Mouse (Mus musculus) liver, embryonic 13.5 days (tissue): ENCODE data around the gene Bcas3. TPM values are rescaled to one million over a fixed set of nuclear protein-coding genes. Genes with fewer than 3 reads are reported as not detected.

Experiments
- ATAC-seq: fragments of 200-750 bp; cut with Nextera tagmentation; 2 replicates; pipeline ENCODE4 v1.8.0; 2017; ENCODE audit warnings: low read depth, mild to moderate bottlenecking, moderate number of reproducible peaks, moderate library complexity
- DNase-seq: peaks from one replicate; pipeline ENCODE4 v3.0.0; 2022
- H3K27ac ChIP-seq: fragments of 300-500 bp; sonication (generic); 2 replicates; pipeline ENCODE4 v1.5.1; 2015; ENCODE audit warnings: moderate library complexity, mild to moderate bottlenecking, inconsistent platforms
- H3K27me3 ChIP-seq: fragments of 300-500 bp; sonication (generic); 2 replicates; pipeline ENCODE4 v1.6.1; 2015; ENCODE audit warnings: mild to moderate bottlenecking, inconsistent platforms
- H3K36me3 ChIP-seq: fragments of 300-500 bp; sonication (generic); 2 replicates; pipeline ENCODE4 v1.6.1; 2015; ENCODE audit warnings: mild to moderate bottlenecking, inconsistent platforms
- H3K4me1 ChIP-seq: fragments of 300-500 bp; sonication (generic); replicated peaks from 2 replicates; pipeline ENCODE4 v1.6.1; 2015; ENCODE audit warnings: inconsistent platforms
- H3K4me2 ChIP-seq: fragments of 300-500 bp; sonication (generic); 2 replicates; pipeline ENCODE4 v1.6.1; 2015; ENCODE audit warnings: inconsistent platforms, mild to moderate bottlenecking, moderate library complexity
- H3K4me3 ChIP-seq: fragments of 300-500 bp; sonication (generic); replicated peaks from 2 replicates; pipeline ENCODE4 v1.5.1; 2015; ENCODE audit warnings: mild to moderate bottlenecking, inconsistent platforms
- H3K9ac ChIP-seq: fragments of 300-500 bp; sonication (generic); 2 replicates; pipeline ENCODE4 v1.6.1; 2015; ENCODE audit warnings: mild to moderate bottlenecking, inconsistent platforms
- H3K9me3 ChIP-seq: fragments of 300-500 bp; sonication (generic); replicated peaks from 2 replicates; pipeline ENCODE4 v1.6.1; 2016; ENCODE audit warnings: inconsistent platforms
- WGBS: fragments of 180-500 bp; shearing (Covaris S2); methylation state at CpG from one replicate; pipeline ENCODE4 v1.1.7; 2015; ENCODE audit not compliant: insufficient replicate concordance; 5-methylcytosine and 5-hydroxymethylcytosine counted together
- polyA plus RNA-seq: library from polyadenylated mRNA; unstranded; fragments of >200 nt; fragmentation: Nextera tagmentation; extraction: Ambion mirVana; gene quantifications from 2 replicates; pipeline ENCODE4 v1.2.1, GENCODE M21; 2015

Bcas3 gene
- polyA plus RNA-seq, 1 experiment from 2014 or later = 13.6 TPM

DNA sequence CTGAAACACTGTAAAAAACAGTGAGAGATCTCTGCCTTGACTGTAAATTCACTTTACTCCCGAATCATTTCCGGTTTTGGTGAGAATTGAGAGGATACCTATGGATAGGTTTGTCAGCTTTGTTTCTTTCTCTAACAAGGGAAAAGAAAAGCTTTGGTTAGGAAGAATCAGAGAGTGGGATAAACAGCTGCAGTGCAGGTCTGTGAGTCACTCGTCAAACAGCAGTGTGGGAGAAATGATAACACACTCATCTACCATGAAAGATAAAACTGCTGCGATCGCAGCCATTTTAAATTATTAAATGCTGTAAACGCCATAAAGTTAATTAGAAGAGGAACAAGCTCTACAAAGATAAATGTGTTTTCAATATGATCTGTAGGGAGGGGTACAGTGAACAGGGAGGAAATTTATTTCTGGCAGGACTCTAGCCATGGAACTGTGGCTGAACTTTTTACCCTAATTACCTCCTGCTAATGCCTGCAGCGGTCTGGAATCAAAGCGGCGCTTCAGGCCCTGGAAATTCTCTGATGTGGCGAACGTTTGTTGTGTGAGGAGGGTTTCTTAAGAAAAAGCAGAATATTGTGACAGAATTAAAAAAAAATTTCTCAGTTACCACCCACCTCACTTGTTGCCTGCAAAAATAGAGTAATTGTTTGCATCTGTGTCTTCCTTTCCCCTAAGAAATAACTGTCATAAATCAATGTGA, 77.9 kb downstream of the Bcas3 start:
- H3K36me3 ChIP-seq = no peaks in the 10 kb centered on the region

DNA sequence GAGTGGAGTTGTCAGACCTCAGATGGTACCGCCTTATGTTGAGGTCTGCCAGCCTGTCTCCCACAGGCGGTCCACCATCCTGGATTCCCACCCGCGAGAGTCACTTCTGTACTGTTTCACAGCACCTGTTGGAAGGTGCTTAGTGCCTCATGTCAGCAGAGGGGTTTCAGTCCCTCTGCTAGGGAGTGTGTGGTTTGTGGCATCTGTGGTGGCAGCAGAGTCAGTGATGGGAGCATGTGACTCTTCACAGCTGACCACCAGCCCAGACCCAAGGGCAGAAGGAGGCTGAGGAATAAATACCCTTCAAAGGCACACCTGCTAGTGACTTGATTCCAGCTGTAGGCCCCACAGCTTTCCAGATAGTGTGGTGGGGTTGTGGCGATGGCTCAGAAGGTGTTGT, 94.4 kb downstream of the Bcas3 start:
- Histone ChIP-seq H3K4me1 (no peaks in the 10 kb centered on the region), H3K9me3 (no peaks in the 10 kb centered on the region), H3K9ac (no peak overlapping the region), H3K4me2 (no peak overlapping the region), H3K27ac (no peak overlapping the region), H3K36me3 (no peaks in the 10 kb centered on the region), H3K4me3 (no peak overlapping the region), H3K27me3 (no peaks in the 10 kb centered on the region)
- ATAC-seq (no peak), DNase-seq (no peak)
- 81% methylated on average over 5 of the region's 5 CpGs for WGBS

More for the DNA sequence above, 77.9 kb downstream of the Bcas3 start:
- ATAC-seq = no peak
- H3K27me3 ChIP-seq = no peaks in the 10 kb centered on the region
- DNase-seq = no peak
- no peaks in the 10 kb centered on the region for H3K4me1 ChIP-seq
- no peaks in the 10 kb centered on the region for H3K9me3 ChIP-seq
- 63% methylated on average over 11 of the region's 11 CpGs for WGBS
- no peak overlapping the region for H3K27ac ChIP-seq
- no peak overlapping the region for H3K4me3 ChIP-seq
- no peak overlapping the region for H3K4me2 ChIP-seq
- H3K9ac ChIP-seq = no peak overlapping the region

DNA sequence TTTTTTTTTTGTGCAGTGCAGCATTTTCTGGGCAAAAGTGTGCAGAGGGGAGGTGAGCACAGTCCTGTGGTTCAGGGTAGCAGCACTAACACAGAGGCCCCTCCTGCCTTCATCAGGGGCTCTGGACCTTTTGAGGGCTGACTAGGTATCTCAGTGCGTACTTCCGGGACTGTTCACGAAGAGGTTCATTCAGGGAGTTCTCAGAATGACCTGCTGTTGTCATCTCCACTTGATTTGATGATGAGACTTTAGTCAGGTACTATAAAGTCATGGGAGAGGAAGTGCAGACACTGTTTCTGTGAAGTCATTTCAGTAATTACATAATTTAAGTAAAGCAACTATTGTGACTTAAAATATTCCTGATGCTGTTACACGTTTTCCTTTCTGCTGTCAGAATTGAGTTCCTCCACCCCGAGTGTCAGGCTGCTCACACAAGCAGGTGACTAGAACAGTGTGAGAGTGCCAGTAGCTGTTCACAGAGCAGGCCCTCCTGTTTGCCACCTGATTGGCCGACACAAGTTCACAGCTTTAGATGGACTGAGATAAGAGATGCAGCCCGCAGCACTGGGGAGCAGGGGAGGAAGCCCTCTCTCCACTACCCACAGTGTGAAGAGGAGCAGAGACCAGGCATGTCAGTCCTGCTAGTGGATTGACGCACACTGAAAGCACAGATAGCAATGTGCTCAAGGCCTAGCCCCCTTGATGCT, 100.8 kb downstream of the Bcas3 start:
- Histone ChIP-seq H3K36me3 (no peaks in the 10 kb centered on the region), H3K9me3 (no peaks in the 10 kb centered on the region), H3K4me3 (no peak overlapping the region), H3K9ac (no peak overlapping the region), H3K27me3 (no peaks in the 10 kb centered on the region), H3K27ac (no peak overlapping the region), H3K4me1 (no peaks in the 10 kb centered on the region), H3K4me2 (no peak overlapping the region)
- 53% methylated on average over 8 of the region's 8 CpGs for WGBS
- ATAC-seq (no peak), DNase-seq (no peak)

DNA sequence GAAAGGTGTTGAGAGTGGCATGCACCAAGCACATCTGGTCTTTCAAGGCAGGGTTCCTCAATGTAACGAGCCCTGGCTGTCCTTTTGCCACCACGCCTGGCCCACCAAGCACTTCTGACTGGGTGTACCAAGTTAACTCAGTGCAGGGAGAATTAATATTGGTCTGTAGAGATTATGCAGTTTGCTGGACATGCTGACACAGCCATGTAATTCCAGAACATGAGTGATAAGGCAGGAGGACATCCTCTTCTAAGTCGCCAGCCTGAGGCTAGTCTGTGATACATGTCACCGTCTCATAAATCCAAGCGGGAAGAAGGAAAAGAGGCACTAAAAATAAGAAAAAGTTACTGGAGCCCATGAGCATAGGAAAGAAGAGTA, 101.3 kb downstream of the Bcas3 start:
- Histone ChIP-seq H3K27ac (no peak overlapping the region), H3K4me2 (no peak overlapping the region), H3K27me3 (no peaks in the 10 kb centered on the region), H3K9me3 (no peaks in the 10 kb centered on the region), H3K9ac (no peak overlapping the region), H3K4me3 (no peak overlapping the region), H3K4me1 (no peaks in the 10 kb centered on the region), H3K36me3 (no peaks in the 10 kb centered on the region)
- WGBS = 76% methylated on average over 5 of the region's 5 CpGs
- ATAC-seq (no peak), DNase-seq (no peak)

DNA sequence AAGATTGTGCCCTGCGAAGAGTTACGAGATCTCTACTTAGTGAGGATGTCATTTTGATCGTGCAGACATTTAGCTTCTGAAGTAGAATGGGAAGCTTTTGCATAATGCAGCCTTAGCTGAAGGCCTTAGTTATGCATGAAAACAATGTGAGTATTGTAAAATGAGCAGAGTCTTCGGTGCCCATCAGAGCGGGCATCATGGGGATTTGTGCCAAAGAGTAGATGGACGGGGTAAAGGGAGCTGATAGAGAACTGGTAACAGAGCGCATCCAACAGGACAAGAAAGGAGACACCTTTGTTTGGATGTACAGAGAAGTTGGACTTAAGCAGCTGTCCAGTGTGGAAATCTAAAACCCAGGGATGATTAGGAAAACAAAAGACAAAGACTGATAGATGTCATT, 108.6 kb downstream of the Bcas3 start:
- H3K9me3 ChIP-seq = no peaks in the 10 kb centered on the region
- no peaks in the 10 kb centered on the region for H3K4me1 ChIP-seq
- no peak for DNase-seq
- no peak overlapping the region for H3K27ac ChIP-seq
- H3K4me2 ChIP-seq = no peak overlapping the region
- H3K36me3 ChIP-seq = no peaks in the 10 kb centered on the region
- H3K9ac ChIP-seq = no peak overlapping the region
- no peaks in the 10 kb centered on the region for H3K27me3 ChIP-seq
- H3K4me3 ChIP-seq = no peak overlapping the region
- ATAC-seq = no peak
- WGBS = 75% methylated on average over 7 of the region's 7 CpGs

DNA sequence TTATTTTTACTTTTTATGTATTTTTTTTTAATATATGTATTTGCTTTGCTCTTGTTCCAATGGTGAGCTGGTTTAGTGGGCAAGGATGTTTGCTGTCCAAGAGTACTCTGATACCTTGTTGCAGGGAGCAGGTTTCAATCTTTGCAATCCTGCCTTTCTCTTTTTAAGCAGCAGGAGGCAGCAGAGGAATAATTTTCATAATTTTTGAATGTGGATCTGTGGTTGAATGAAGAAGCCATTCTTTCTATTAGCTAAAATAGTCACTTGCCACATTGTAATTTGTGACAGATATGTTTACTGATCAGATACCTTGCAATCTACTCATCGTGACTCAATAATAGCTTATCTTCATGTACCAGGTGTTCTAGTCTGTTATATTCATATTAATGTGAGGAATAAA, 116.6 kb downstream of the Bcas3 start:
- no peak for DNase-seq

DNA sequence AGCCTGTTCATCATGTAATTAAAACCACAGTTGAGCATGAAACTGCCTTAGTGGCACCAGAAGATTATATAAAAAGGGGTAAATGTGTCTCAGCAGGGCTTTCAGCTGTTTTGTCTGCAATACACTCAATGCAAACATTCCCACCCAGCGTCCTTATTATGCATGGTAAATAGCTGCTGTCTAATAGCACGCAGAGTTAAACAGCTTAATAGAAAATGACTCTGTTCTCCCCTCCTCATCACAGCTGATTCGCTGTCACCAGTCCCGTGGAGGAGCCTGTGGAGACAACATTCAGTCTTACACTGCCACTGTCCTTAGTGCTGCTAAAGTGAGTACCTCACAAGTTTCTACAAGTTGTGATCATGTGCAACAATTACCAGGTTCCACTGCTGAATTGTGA, 117.5 kb downstream of the Bcas3 start:
- H3K36me3 ChIP-seq = no peaks in the 10 kb centered on the region
- no peaks in the 10 kb centered on the region for H3K9me3 ChIP-seq
- H3K27me3 ChIP-seq = no peaks in the 10 kb centered on the region
- no peak overlapping the region for H3K4me2 ChIP-seq
- H3K4me3 ChIP-seq = no peak overlapping the region
- ATAC-seq (no peak), DNase-seq (no peak)
- WGBS = 67% methylated on average over 4 of the region's 4 CpGs
- H3K4me1 ChIP-seq = no peaks in the 10 kb centered on the region
- H3K9ac ChIP-seq = no peak overlapping the region
- H3K27ac ChIP-seq = no peak overlapping the region

More for the DNA sequence above, 116.6 kb downstream of the Bcas3 start:
- Histone ChIP-seq H3K4me1 (no peaks in the 10 kb centered on the region), H3K9ac (no peak overlapping the region), H3K4me3 (no peak overlapping the region), H3K27ac (no peak overlapping the region), H3K27me3 (no peaks in the 10 kb centered on the region), H3K9me3 (no peaks in the 10 kb centered on the region), H3K4me2 (no peak overlapping the region), H3K36me3 (no peaks in the 10 kb centered on the region)
- WGBS = 55% methylated on average over 1 of the region's 1 CpGs
- ATAC-seq = no peak

DNA sequence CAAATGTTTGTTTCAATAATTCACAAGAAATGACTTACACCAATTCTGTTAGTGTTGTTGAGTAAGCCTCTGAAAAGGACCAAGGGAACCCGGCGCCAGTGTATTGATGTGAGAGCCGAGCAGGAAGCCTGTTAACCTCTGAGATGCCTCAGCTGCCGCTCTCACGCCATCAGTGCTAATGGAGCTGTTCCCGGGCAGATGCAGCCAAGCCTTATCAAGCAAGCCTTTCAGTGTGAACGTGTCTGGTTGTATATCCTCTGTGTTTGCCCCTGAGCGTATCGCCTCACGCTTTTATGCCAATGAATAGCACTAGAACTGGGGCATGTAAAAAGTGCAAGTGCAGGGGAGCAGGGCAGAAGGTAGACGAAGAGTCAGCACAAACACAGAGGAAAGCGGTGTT, 121.4 kb downstream of the Bcas3 start:
- Histone ChIP-seq H3K27me3 (no peaks in the 10 kb centered on the region), H3K4me1 (no peaks in the 10 kb centered on the region), H3K9me3 (no peaks in the 10 kb centered on the region), H3K4me2 (no peak overlapping the region), H3K9ac (no peak overlapping the region), H3K27ac (no peak overlapping the region), H3K36me3 (no peaks in the 10 kb centered on the region), H3K4me3 (no peak overlapping the region)
- 51% methylated on average over 12 of the region's 12 CpGs for WGBS
- DNase-seq (no peak), ATAC-seq (no peak)

DNA sequence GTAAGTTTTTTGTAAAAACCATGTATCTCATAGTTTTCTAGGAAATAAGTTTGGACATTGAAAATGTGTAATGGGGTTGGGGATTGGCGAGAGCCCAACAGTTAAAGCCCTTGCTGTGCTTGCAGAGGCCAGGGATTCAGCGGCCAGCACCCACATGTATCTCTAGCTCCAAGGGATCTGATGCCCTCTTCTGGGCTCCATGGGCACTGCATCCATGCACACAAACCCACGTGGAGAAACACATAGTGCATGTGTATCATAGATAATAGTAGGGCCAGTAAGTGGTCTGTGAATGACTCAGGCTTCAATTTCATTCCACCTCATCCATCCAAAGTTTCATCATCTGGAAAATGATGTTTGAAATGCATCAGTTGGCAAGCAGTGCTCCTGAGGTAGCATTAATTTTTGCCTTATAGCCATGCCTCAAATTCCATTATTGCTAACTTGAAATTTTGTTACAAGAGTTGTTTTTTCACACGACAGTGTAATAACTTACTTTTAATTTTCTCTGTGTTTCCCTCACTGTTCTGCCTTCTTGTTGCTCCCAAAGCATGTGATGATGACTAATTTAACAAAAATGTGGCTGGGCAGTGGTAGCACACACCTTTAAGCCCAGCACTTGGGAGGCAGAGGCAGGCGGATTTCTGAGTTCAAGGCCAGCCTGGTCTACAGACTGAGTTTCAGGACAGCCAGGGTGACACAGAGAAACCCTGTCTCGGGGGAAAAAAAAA, 129.9 kb downstream of the Bcas3 start:
- ATAC-seq (no peak), DNase-seq (peak; percentile 13)
- H3K9ac ChIP-seq = no peak overlapping the region
- H3K27me3 ChIP-seq = no peaks in the 10 kb centered on the region
- no peak overlapping the region for H3K4me2 ChIP-seq
- H3K36me3 ChIP-seq = no peaks in the 10 kb centered on the region
- H3K4me1 ChIP-seq = no peaks in the 10 kb centered on the region
- H3K9me3 ChIP-seq = no peaks in the 10 kb centered on the region
- no peak overlapping the region for H3K4me3 ChIP-seq
- no peak overlapping the region for H3K27ac ChIP-seq
- 53% methylated on average over 6 of the region's 6 CpGs for WGBS

DNA sequence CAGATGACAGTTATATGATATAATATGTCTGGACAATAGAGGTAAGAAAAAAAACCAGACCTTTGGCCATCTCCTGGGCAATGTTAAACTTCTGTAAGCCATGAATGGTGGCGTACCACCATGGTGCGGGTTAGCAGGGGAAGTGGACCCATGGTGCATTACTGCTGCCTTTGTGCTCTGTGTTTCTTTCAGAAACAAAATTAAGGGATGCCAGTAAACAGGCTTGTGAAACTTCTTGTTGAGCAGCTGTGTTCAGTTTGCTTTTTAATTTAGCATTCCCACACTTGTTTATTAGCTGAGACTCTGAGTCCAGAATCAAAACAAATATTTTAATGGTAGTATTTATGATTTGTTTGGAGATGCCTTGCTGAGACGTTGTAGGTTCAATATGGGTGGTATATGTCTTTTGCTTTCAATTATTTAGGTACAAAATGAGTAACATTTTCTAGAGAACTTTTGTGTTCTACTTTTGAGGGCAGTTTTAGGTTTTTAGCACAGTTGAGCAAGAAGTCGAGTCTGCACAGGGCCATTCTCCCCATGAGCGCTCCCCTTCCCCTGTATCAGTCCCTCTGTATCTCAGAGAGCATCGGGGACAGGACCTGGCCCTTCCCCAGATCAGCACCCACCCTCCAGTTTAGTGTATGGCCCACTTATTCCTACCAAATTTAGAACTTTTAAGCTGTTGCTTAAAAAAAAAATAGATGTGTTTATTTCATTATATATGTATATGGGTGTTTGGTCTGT, 132.4 kb downstream of the Bcas3 start:
- ATAC-seq (no peak), DNase-seq (no peak)
- no peak overlapping the region for H3K9ac ChIP-seq
- H3K4me1 ChIP-seq = no peaks in the 10 kb centered on the region
- H3K9me3 ChIP-seq = no peaks in the 10 kb centered on the region
- no peaks in the 10 kb centered on the region for H3K27me3 ChIP-seq
- H3K4me3 ChIP-seq = no peak overlapping the region
- 76% methylated on average over 6 of the region's 6 CpGs for WGBS
- H3K4me2 ChIP-seq = no peak overlapping the region
- H3K27ac ChIP-seq = no peak overlapping the region
- no peaks in the 10 kb centered on the region for H3K36me3 ChIP-seq

DNA sequence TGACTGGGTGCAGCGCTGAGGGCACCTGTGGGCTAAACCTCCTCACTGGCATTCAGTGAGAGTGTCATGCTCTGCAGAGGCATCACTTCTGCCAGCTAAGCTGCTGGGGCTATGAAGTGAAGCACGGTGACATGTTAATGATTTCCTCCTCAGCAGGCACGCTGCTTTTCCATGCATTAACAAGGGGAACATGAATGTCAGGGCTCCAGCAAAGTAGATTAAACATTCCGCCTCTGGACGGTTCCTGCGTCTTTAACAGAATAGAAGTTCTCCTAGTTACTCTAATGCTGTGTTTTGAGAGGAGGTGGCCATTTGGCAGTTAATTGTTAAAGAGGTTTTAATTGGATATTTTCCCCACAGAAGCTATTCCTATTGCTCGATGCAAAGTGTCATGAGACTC, 134.5 kb downstream of the Bcas3 start:
- H3K9ac ChIP-seq = no peak overlapping the region
- no peaks in the 10 kb centered on the region for H3K27me3 ChIP-seq
- no peak for ATAC-seq
- H3K4me2 ChIP-seq = no peak overlapping the region
- no peak for DNase-seq
- H3K27ac ChIP-seq = no peak overlapping the region
- H3K9me3 ChIP-seq = no peaks in the 10 kb centered on the region
- no peaks in the 10 kb centered on the region for H3K36me3 ChIP-seq
- no peaks in the 10 kb centered on the region for H3K4me1 ChIP-seq
- no peak overlapping the region for H3K4me3 ChIP-seq
- WGBS = 67% methylated on average over 7 of the region's 7 CpGs
